Mouse (Mus musculus) heart, postnatal 0 days (tissue): ENCODE results near the gene Hes6.

Experiments used
- CTCF ChIP-seq: IDR thresholded peaks from 2 replicates; pipeline ENCODE4 v1.5.1; 2016; ENCODE audit warnings: antibody characterized with exemption, control low read depth, low read depth
- EP300 ChIP-seq: IDR thresholded peaks from 2 replicates; pipeline ENCODE4 v1.6.1; 2016; ENCODE audit warnings: antibody characterized with exemption, low read depth

- no peak for TF ChIP-seq CTCF
- no peak for TF ChIP-seq EP300
Measured at GRCm38 (mm10) chr1:91419862-91420600, 6.2 kb upstream of the Hes6 start.
